Mouse (Mus musculus) cerebellum, adult 2 months (tissue): ENCODE measurements around the gene Nlrx1.

Experiments
- CTCF ChIP-seq: fragments of 200-500 bp; IDR thresholded peaks from 2 replicates; pipeline ENCODE4 v1.5.1; 2011; ENCODE audit warnings: low read depth, mild to moderate bottlenecking, control low read depth, low read length, moderate library complexity, borderline replicate concordance; ENCODE audit not compliant: insufficient read depth
- POLR2A ChIP-seq: fragments of 200-500 bp; IDR thresholded peaks from 2 replicates; pipeline ENCODE4 v1.6.1; 2011; ENCODE audit warnings: low read length, control low read depth, borderline replicate concordance; ENCODE audit not compliant: insufficient read depth

DNA sequence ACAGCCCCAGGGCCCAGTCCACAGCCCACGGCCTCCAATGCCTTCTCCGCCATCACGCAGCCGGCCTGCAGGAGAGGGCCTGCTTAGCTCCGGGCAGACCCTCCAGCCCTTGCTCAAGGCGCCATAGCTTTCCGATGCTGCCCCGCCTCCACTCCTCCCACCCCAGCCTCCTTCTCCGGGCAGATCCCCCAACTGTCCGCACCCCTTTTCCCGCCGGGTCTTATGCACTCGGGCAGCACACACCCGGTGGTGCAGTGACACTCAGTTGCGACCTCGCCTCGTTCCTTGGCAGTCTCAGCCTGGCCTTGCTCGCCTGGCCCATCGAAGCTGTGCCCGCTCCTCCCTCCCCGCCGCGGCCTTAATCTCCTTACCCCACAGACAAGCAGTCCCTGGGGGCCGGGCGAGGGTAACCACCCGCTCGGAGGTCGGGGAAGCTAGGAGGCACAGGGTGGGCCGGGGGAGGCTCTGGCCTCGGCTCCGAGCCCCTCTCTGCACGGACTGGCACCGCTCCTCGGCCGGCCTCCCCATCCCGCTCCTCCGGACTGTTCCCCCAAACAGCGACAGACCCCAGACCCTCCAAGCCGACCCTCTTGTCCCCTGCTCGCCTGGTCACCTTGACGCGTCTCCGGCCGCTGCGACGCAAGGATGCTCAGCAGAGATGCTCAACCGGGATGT lies 19.1 kb upstream of the Nlrx1 start:
- no peak for TF ChIP-seq CTCF
- no peak for TF ChIP-seq POLR2A
